Mouse (Mus musculus) kidney, embryonic 15.5 days (tissue): ENCODE data around the gene Itgb6. TPM values are rescaled to one million over a fixed set of nuclear protein-coding genes. Genes with fewer than 3 reads are reported as not detected.

Source experiments
- ATAC-seq: fragments of 200-750 bp; cut with Nextera tagmentation; replicated peaks from 2 replicates; pipeline ENCODE4 v1.8.0; 2017; ENCODE audit warnings: moderate TSS enrichment; ENCODE audit not compliant: low FRiP score
- H3K27ac ChIP-seq: fragments of 300-500 bp; sonication (generic); 2 replicates; pipeline ENCODE4 v1.5.1; 2015; ENCODE audit warnings: mild to moderate bottlenecking, inconsistent platforms
- H3K27me3 ChIP-seq: fragments of 300-500 bp; sonication (generic); 2 replicates; pipeline ENCODE4 v1.6.1; 2015; ENCODE audit warnings: inconsistent platforms
- H3K36me3 ChIP-seq: fragments of 300-500 bp; sonication (generic); 2 replicates; pipeline ENCODE4 v1.6.1; 2015; ENCODE audit warnings: inconsistent platforms
- H3K4me1 ChIP-seq: fragments of 300-500 bp; sonication (generic); 2 replicates; pipeline ENCODE4 v1.6.1; 2015; ENCODE audit warnings: inconsistent platforms
- H3K4me2 ChIP-seq: fragments of 300-500 bp; sonication (generic); 2 replicates; pipeline ENCODE4 v1.6.1; 2015; ENCODE audit warnings: moderate library complexity, mild to moderate bottlenecking, inconsistent platforms
- H3K4me3 ChIP-seq: fragments of 300-500 bp; sonication (generic); replicated peaks from 2 replicates; pipeline ENCODE4 v1.5.1; 2015; ENCODE audit warnings: mild to moderate bottlenecking, inconsistent platforms
- H3K9ac ChIP-seq: fragments of 300-500 bp; sonication (generic); 2 replicates; pipeline ENCODE4 v1.6.1; 2015; ENCODE audit warnings: mild to moderate bottlenecking, inconsistent platforms
- H3K9me3 ChIP-seq: fragments of 300-500 bp; sonication (generic); replicated peaks from 2 replicates; pipeline ENCODE4 v1.6.1; 2016; ENCODE audit warnings: inconsistent platforms
- WGBS: fragments of 180-500 bp; shearing (Covaris S2); methylation state at CpG from one replicate; pipeline ENCODE4 v1.1.7; 2015; ENCODE audit warnings: mixed read lengths; 5-methylcytosine and 5-hydroxymethylcytosine counted together
- polyA plus RNA-seq: library from polyadenylated mRNA; unstranded; fragments of >200 nt; fragmentation: Nextera tagmentation; extraction: Ambion mirVana; gene quantifications from 2 replicates; pipeline ENCODE4 v1.2.1, GENCODE M21; 2015

The Itgb6 gene
- polyA plus RNA-seq, 1 experiment from 2014 or later: 16.9 TPM

DNA sequence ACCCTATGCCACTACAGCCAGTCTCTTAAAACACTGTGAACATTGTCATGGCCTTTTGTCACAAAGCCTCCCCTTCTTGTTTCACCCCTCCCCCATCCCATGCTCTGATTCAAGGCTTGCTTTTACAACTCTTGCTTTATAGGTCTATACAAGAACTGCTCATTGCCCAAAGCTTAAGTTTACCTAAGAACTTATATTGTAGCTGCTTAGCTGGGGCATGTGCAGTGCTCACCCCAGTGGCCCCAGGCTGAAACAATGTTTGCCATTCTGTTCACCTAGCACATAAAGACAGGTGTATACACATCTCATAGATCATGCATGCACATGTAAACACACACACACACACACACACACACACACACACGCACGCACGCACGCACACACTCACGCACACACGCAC lies 25.9 kb downstream of the Itgb6 start:
- H3K4me2 ChIP-seq: no peak overlapping the region
- H3K36me3 ChIP-seq: no peaks in the 10 kb centered on the region
- no peak overlapping the region for H3K4me3 ChIP-seq
- no peak for ATAC-seq
- peaks cover 40% of the 10 kb centered on the region for H3K4me1 ChIP-seq
- no peaks in the 10 kb centered on the region for H3K9me3 ChIP-seq
- no peak overlapping the region for H3K27ac ChIP-seq
- H3K27me3 ChIP-seq: no peaks in the 10 kb centered on the region
- WGBS: 96% methylated on average over 6 of the region's 6 CpGs
- H3K9ac ChIP-seq: no peak overlapping the region

DNA sequence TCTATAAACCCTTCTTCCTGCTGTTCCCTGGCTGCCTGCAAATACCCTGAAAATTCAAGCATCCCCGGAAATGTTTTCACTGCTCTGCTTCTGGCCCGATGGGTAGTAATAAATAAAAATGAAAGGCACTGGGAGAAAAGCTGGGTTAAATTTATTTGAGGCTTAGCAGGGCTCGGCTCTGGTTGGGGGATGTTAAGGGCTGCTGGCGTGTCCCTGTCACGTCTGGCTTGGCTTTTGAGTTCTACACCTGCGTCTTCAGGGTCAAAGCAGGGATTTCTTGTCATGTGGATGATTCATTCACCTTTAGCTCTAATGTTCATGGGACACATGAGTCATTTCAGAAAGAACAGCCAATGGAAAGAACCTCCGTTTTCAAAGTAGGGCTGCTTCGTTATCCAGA lies 26.7 kb downstream of the Itgb6 start:
- ATAC-seq: no peak
- no peaks in the 10 kb centered on the region for H3K36me3 ChIP-seq
- H3K4me3 ChIP-seq: no peak overlapping the region
- no peak overlapping the region for H3K9ac ChIP-seq
- no peaks in the 10 kb centered on the region for H3K9me3 ChIP-seq
- H3K4me2 ChIP-seq: no peak overlapping the region
- WGBS: 40% methylated on average over 8 of the region's 8 CpGs
- H3K27me3 ChIP-seq: no peaks in the 10 kb centered on the region
- H3K4me1 ChIP-seq: peaks cover 40% of the 10 kb centered on the region
- H3K27ac ChIP-seq: no peak overlapping the region

DNA sequence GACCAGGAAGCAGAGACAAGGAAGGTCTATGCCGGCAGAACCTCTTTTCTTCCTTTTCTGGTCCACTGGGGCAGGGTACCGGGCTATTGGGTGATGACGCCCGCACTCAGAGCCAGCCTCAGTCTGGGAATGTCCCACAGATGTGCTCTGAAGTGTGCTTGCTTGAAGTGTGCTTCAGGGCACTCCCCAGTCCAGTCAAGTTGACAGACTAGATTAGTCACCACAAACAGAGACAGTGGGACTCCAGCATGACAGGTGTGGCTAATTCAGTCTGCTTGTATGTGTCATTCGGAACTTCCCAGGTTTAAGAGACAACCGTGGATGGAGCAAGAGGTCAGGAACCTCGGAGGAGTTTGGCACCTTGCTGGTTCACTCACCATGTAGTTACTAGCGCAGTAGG lies 27.9 kb downstream of the Itgb6 start:
- H3K27me3 ChIP-seq: no peaks in the 10 kb centered on the region
- H3K27ac ChIP-seq: no peak overlapping the region
- no peak for ATAC-seq
- H3K9ac ChIP-seq: no peak overlapping the region
- H3K4me1 ChIP-seq: peaks cover 40% of the 10 kb centered on the region
- no peak overlapping the region for H3K4me3 ChIP-seq
- no peaks in the 10 kb centered on the region for H3K36me3 ChIP-seq
- H3K4me2 ChIP-seq: no peak overlapping the region
- 86% methylated on average over 8 of the region's 8 CpGs for WGBS
- no peaks in the 10 kb centered on the region for H3K9me3 ChIP-seq

DNA sequence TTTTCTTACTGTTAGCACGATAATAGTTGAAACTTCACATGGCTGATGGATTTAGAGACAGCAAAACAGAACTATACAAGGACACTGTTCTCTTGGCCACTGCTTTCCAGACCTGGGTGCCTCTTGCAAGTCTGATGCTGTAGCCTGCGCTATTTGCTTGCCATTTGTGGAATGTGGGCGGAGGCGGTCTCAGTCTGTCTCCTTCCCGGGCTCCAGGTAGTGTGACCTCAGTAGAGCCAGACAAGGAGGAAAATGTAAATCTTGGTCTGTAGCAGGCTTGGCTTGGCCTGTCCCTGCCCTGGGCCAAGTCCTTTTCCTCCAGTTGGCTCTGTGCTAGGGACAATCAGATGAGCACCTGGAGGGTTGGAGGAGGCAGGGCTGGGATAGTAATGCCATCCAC lies 30.2 kb downstream of the Itgb6 start:
- peak; percentile 41; the same call in 1 of the 2 replicates for ATAC-seq
- Histone ChIP-seq H3K4me2 (no peak overlapping the region), H3K4me1 (peaks cover 32% of the 10 kb centered on the region), H3K9me3 (no peaks in the 10 kb centered on the region), H3K4me3 (no peak overlapping the region), H3K27ac (no peak overlapping the region), H3K27me3 (no peaks in the 10 kb centered on the region), H3K9ac (no peak overlapping the region), H3K36me3 (no peaks in the 10 kb centered on the region)
- 60% methylated on average over 5 of the region's 5 CpGs for WGBS

DNA sequence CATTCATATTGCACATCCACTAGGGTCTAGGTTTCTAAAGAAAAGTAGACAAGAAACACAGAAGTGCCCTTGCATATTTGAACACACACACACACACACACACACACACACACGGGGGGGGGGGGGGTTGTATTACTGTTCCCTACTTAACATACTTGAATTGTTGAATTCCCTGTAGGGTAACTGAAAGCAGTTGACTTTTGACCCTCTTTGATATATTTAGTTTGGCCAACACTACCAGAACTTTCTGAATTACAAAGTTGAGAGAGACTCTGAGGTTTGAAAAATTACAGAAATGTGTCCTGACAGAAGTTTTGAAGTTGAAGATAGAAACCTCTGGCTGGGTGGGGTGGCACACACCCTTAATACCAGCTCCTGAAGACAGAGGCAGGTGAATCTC lies 32.2 kb downstream of the Itgb6 start:
- Histone ChIP-seq H3K4me2 (no peak overlapping the region), H3K4me1 (peaks cover 22% of the 10 kb centered on the region), H3K9ac (no peak overlapping the region), H3K4me3 (no peak overlapping the region), H3K36me3 (no peaks in the 10 kb centered on the region), H3K27ac (peak overlapping the region; percentile 45; the same call in 1 of the 2 replicates), H3K27me3 (no peaks in the 10 kb centered on the region), H3K9me3 (no peaks in the 10 kb centered on the region)
- 71% methylated on average over 1 of the region's 1 CpGs for WGBS
- no peak for ATAC-seq

DNA sequence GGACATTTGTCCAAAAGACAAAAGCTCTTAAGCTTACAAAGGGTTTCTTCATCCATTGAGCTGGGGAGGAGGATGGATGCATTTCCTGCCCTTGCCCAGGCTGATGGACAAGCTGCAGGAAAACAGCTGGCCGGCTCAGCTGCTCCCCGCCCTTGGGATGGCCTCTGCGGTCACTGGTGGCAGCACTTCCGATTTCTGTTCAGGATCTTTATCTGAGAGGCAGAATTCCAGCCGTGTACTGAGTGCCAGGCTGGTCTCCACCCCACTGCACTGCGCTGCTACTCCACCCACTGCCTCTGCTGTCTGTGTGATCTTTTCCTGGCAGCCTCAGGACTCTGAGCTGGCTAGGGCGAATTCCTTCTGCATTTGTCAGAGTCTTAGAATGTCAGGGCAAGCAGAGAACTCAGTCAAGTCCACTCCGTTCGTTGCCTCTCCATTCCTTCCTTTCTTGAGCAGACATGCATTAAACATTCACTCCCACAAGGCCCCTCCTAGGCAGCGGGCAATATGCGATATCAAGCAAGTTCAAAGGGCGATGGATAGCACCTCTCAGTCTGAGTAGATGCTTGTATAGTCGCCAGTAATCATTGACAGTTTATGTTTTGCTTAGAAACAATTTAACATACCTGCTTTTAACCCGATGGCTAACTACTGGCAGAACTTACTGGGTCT lies 33.4 kb downstream of the Itgb6 start:
- Histone ChIP-seq H3K4me2 (peak overlapping the region; percentile 36), H3K9ac (no peak overlapping the region), H3K27ac (peak overlapping the region; percentile 74), H3K36me3 (no peaks in the 10 kb centered on the region), H3K9me3 (no peaks in the 10 kb centered on the region), H3K27me3 (no peaks in the 10 kb centered on the region), H3K4me3 (no peak overlapping the region), H3K4me1 (peaks cover 21% of the 10 kb centered on the region)
- WGBS: 34% methylated on average over 14 of the region's 14 CpGs
- peak; percentile 84 for ATAC-seq

DNA sequence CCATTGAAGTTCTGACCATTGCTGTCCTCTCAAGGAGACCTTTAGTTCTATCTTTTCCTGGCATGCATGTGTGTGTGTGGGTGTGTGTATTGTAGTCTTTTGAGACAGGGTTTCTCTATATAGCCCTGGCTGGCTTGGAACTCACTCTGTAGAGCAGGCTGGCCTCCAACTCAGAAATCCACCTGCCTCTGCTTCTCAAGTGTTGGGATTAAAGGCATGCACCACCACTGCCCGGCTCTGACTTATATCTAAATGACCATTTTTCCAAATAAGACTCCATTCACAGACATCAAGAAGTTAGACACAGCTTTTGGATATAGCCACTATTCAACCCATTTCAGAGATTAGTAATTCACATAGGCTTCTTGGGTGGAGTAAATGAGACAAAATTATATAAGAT lies 34.3 kb downstream of the Itgb6 start:
- no peak overlapping the region for H3K4me3 ChIP-seq
- H3K4me1 ChIP-seq: peaks cover 15% of the 10 kb centered on the region
- no peak overlapping the region for H3K27ac ChIP-seq
- no peaks in the 10 kb centered on the region for H3K27me3 ChIP-seq
- no peaks in the 10 kb centered on the region for H3K9me3 ChIP-seq
- ATAC-seq: no peak
- no peak overlapping the region for H3K9ac ChIP-seq
- no peaks in the 10 kb centered on the region for H3K36me3 ChIP-seq
- 97% methylated on average over 1 of the region's 1 CpGs for WGBS
- no peak overlapping the region for H3K4me2 ChIP-seq

DNA sequence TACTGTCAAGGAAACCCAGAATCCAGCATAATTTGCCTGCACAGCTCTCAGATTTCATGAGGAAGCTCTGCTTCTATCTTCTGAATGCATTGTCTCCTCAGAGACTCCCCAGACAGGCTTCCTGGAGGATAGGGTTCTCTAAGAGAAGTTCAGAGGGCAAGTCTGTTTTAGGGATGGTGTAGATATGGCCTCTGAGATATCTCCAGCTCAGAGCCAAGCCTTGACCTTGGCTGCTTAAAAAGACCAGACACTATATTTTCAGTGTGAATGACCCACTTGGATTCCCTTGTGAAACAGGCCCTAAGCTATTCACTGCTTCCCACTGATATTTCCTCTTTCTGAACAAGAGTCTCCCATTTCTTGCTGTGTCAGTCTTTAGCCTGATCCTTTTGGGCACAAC lies 36.5 kb downstream of the Itgb6 start:
- peaks cover 9% of the 10 kb centered on the region for H3K4me1 ChIP-seq
- ATAC-seq: no peak

DNA sequence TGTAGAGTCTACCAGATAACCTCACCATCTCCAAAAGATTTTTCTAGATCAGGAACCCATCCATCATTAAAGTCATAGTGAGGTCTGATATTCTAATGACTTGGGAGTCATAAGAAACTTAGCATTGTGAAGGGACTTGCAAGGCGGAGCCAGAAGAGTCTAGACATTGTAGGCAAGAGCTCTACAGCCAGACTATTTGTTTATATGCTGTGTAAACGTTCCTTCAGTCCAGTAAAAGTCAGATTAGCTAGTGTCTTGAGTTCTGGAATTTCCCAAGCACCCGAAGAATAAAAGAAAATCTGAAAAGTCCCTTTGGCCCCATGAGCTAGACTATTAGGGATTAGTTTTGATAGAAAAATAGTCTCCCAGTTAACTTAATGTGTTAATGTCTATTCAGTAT lies 38.3 kb downstream of the Itgb6 start:
- Histone ChIP-seq H3K9me3 (no peaks in the 10 kb centered on the region), H3K36me3 (no peaks in the 10 kb centered on the region)
- 84% methylated on average over 3 of the region's 3 CpGs for whole genome bisulfite sequencing

More for the DNA sequence above, 36.5 kb downstream of the Itgb6 start:
- Histone ChIP-seq H3K9me3 (no peaks in the 10 kb centered on the region), H3K4me3 (no peak overlapping the region), H3K4me2 (no peak overlapping the region), H3K9ac (no peak overlapping the region), H3K27me3 (no peaks in the 10 kb centered on the region), H3K36me3 (no peaks in the 10 kb centered on the region), H3K27ac (no peak overlapping the region)

DNA sequence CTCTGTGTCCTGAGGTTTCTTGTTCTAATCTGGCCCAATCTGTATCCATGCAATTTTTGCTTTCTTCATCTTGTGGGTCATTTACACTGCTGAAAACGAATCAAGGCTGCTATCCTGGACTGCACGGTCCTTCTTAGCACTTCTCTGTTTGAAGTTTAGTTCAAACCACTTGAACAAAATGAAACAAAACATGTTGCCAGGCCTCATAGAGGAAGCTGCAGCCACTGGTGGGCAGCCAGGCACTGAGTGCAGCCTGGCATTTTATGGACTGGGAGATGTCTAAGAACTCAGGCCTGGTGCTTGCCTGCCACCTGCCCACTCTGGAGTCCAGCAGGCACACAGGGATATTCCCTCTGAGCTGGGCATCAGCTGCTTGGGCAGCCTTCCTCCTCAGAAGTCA lies 39.9 kb downstream of the Itgb6 start:
- Histone ChIP-seq H3K4me3 (no peak overlapping the region), H3K4me2 (no peak overlapping the region), H3K27ac (no peak overlapping the region), H3K9ac (no peak overlapping the region), H3K36me3 (no peaks in the 10 kb centered on the region), H3K27me3 (no peaks in the 10 kb centered on the region), H3K9me3 (no peaks in the 10 kb centered on the region), H3K4me1 (no peaks in the 10 kb centered on the region)
- 83% methylated on average over 2 of the region's 2 CpGs for WGBS
- no peak for ATAC-seq

More for the DNA sequence above, 38.3 kb downstream of the Itgb6 start:
- no peaks in the 10 kb centered on the region for H3K27me3 ChIP-seq
- no peak overlapping the region for H3K27ac ChIP-seq
- no peak overlapping the region for H3K4me3 ChIP-seq
- ATAC-seq: no peak
- H3K4me2 ChIP-seq: no peak overlapping the region
- H3K9ac ChIP-seq: no peak overlapping the region
- H3K4me1 ChIP-seq: peaks cover 6% of the 10 kb centered on the region

DNA sequence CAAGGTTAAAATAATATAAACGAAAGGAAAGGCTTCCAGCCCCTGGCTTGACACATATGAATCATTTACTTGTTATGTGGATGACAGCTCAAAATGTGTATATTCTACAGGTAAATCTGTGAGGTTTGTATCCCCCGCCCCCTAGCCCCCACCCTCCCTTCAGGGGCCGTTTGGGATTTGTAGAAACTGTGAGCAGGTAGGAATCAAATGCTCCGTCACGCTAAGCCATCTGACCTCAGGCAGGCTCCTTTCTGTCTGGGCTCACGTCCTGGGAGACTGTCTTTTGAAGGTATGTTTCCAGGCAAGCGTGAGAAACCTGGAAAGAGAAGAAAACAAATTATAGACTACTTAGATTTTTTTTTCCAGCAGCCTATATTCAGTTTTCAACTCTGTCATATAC lies 48.0 kb downstream of the Itgb6 start:
- ATAC-seq: no peak
- WGBS: 54% methylated on average over 7 of the region's 7 CpGs
- no peak overlapping the region for H3K27ac ChIP-seq

DNA sequence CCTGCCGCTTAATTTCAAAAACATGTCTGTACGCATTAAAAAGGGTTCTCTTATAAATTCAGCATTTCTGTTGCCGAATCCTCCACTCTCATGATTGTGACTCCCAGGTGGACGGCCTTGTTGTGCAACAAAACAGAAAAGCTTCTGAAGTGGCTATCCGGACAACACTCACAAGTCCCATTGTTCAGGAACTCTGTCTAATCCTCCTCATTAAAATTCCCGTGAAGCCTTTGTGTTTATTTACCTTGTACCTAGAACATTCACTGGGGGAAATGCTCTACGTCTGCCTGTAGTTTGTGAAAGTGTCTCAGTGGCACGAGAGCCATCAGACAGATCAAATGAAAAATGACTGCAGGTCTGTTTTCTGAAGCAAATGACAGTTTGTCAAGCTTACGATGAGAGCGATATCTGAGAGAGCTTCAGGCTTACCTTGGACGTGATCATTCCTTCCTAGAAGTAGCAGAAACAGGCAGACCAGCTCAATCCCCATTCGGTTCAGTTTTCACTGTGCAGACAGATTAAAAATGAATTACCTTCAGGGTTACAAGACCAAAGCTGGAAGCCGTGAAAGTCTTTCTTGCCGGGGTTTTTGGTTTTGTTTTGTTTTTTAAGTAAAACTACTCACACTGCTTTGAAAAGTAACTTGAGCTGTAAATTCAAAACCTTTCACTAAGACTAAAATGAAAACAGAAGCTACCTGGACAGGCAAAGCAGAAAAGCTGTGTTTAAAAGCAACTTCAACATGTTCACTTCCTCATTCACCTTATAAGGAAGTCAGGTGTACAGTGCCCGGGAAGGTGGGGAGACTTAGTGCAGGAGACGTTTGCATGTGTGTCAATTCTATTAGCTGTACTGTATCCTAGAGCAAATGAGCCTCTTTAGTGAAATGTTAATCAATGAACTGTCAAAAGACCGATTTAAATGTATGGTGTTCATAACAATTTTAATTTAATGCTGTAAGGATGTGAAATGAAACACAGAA lies 49.2 kb downstream of the Itgb6 start:
- no peak for ATAC-seq
- Histone ChIP-seq H3K4me1 (peaks cover 11% of the 10 kb centered on the region; the same call in 1 of the 2 replicates), H3K27ac (0 out of 2 replicates have a peak overlapping the region, but pooled peaks have one; percentile 11), H3K4me2 (peak overlapping the region; percentile 32), H3K36me3 (no peaks in the 10 kb centered on the region), H3K9ac (no peak overlapping the region), H3K4me3 (peak overlapping the region; percentile 13), H3K9me3 (no peaks in the 10 kb centered on the region), H3K27me3 (no peaks in the 10 kb centered on the region)
- 41% methylated on average over 17 of the region's 17 CpGs for WGBS

More for the DNA sequence above, 48.0 kb downstream of the Itgb6 start:
- no peaks in the 10 kb centered on the region for H3K36me3 ChIP-seq
- no peak overlapping the region for H3K9ac ChIP-seq
- H3K4me2 ChIP-seq: no peak overlapping the region
- peaks cover 11% of the 10 kb centered on the region; the same call in 1 of the 2 replicates for H3K4me1 ChIP-seq
- no peaks in the 10 kb centered on the region for H3K9me3 ChIP-seq
- no peaks in the 10 kb centered on the region for H3K27me3 ChIP-seq
- H3K4me3 ChIP-seq: no peak overlapping the region
